Mouse (Mus musculus): ENCODE results near the gene Smurf1.

Smurf1 gene

GRCm38 (mm10) chr5:144918204-144918603 is 47.4 kb downstream of the Smurf1 start:
- TF ChIP-seq POU5F1 (IDR thresholded peaks at IDR 0.05; ENCODE audit: borderline replicate concordance, low read length) (no peak), NANOG (IDR thresholded peaks at IDR 0.05; ENCODE audit: borderline replicate concordance, low read length) (no peak), CTCF (conservative IDR thresholded peaks at IDR 0.05; ENCODE audit: low read length) (no peak)
- peaks cover 88% of the 10 kb centered on the region for H3K4me1 ChIP-seq (replicated peaks; ENCODE audit: low read depth, low read length)

GRCm38 (mm10) chr5:144917172-144917571 is 48.5 kb downstream of the Smurf1 start:
- Histone ChIP-seq H3K36me3 (ENCODE audit: insufficient read depth, low read length) (no peaks in the 10 kb centered on the region), H3K27me3 (ENCODE audit: insufficient read depth, low read length) (no peaks in the 10 kb centered on the region), H3K4me1 (replicated peaks; ENCODE audit: low read depth, low read length) (peaks cover 88% of the 10 kb centered on the region), H3K4me3 (replicated peaks; ENCODE audit: low read length) (no peak overlapping the region), H3K9me3 (ENCODE audit: low read length) (no peaks in the 10 kb centered on the region)
- TF ChIP-seq POU5F1 (IDR thresholded peaks at IDR 0.05; ENCODE audit: borderline replicate concordance, low read length) (no peak), NANOG (IDR thresholded peaks at IDR 0.05; ENCODE audit: borderline replicate concordance, low read length) (no peak), CTCF (conservative IDR thresholded peaks at IDR 0.05; ENCODE audit: low read length) (no peak)

More at GRCm38 (mm10) chr5:144918204-144918603, 47.4 kb downstream of the Smurf1 start:
- H3K27me3 ChIP-seq (ENCODE audit: insufficient read depth, low read length) = no peaks in the 10 kb centered on the region
- H3K36me3 ChIP-seq (ENCODE audit: insufficient read depth, low read length) = no peaks in the 10 kb centered on the region
- H3K4me3 ChIP-seq (replicated peaks; ENCODE audit: low read length) = no peak overlapping the region
- H3K9me3 ChIP-seq (ENCODE audit: low read length) = no peaks in the 10 kb centered on the region

DNA sequence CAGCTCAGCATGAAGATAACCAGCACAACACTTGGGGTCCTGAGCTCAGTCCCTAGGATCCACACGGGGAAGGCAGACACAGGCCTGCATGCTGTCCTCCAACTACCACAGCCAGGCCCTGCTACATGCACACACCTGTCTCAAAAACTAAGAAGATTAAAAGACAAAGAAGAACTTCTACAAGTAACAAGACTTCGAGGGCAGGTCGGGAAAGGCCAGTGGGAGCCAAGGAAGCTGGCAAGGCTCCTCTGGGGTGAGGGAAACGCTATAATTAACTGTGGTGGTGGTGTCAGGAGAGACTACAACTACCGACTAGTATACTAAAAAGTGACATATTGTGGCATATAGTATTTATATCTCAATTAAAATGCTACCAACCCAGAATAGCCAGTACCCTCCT is 49.8 kb downstream of the Smurf1 start:
- H3K27me3 ChIP-seq (ENCODE audit: insufficient read depth, low read length) = no peaks in the 10 kb centered on the region
- TF ChIP-seq POU5F1 (IDR thresholded peaks at IDR 0.05; ENCODE audit: borderline replicate concordance, low read length) (no peak), NANOG (IDR thresholded peaks at IDR 0.05; ENCODE audit: borderline replicate concordance, low read length) (no peak), CTCF (conservative IDR thresholded peaks at IDR 0.05; ENCODE audit: low read length) (no peak)
- H3K9me3 ChIP-seq (ENCODE audit: low read length) = no peaks in the 10 kb centered on the region
- no peak overlapping the region for H3K4me3 ChIP-seq (replicated peaks; ENCODE audit: low read length)
- H3K36me3 ChIP-seq (ENCODE audit: insufficient read depth, low read length) = no peaks in the 10 kb centered on the region
- H3K4me1 ChIP-seq (replicated peaks; ENCODE audit: low read depth, low read length) = peaks cover 90% of the 10 kb centered on the region

DNA sequence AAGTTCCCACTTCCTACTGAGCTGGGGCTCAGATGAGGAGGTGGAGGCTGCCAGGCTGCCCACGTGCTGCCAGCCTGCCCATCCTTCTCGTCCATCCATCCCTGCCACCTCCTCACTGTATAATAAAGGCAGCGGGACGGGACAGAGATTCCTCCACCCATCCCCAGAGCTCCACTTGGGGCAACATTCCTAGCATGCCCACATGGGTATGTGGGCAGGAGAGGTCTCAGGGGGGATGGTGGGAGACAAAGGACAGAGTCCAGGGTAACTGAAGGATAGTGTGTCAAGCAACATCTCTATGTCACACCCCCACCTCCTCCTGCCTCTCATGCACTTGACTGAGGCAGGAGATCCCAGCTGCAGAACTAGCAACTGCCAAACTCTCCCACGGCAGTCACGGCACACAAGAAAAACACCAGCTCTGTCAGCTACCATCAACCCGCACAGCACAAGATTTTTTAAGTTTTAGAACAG is 51.2 kb downstream of the Smurf1 start:
- no peaks in the 10 kb centered on the region for H3K27me3 ChIP-seq (ENCODE audit: insufficient read depth, low read length)
- H3K4me1 ChIP-seq (replicated peaks; ENCODE audit: low read depth, low read length) = peaks cover 92% of the 10 kb centered on the region
- H3K4me3 ChIP-seq (replicated peaks; ENCODE audit: low read length) = peak overlapping the region; percentile 39; the same call in 1 of the 2 replicates
- H3K36me3 ChIP-seq (ENCODE audit: insufficient read depth, low read length) = no peaks in the 10 kb centered on the region
- no peaks in the 10 kb centered on the region for H3K9me3 ChIP-seq (ENCODE audit: low read length)
- TF ChIP-seq NANOG (IDR thresholded peaks at IDR 0.05; ENCODE audit: borderline replicate concordance, low read length) = no peak
- TF ChIP-seq POU5F1 (IDR thresholded peaks at IDR 0.05; ENCODE audit: borderline replicate concordance, low read length) = no peak
- TF ChIP-seq CTCF (conservative IDR thresholded peaks at IDR 0.05; ENCODE audit: low read length) = no peak

DNA sequence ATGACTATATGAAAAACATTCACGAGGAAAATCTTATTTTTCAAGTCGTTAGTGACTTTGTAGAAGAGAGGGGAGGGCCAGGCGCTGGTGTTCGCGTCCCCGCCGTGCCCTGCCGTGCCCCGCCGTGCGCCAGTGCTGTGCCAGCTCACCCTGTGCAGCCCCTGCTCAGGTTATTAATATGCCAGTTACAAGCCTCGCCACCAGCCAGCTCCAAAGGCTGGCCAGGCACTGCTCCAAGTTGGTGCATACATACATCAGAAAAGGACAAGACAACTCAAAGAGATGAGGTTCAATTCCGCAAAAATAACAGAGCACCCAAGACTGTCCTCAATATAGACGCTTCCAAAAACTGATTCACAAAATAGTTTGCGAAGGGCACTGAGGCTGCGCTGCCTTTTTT is 51.7 kb downstream of the Smurf1 start:
- no peak for TF ChIP-seq CTCF (conservative IDR thresholded peaks at IDR 0.05; ENCODE audit: low read length)
- no peak for TF ChIP-seq NANOG (IDR thresholded peaks at IDR 0.05; ENCODE audit: borderline replicate concordance, low read length)
- TF ChIP-seq POU5F1 (IDR thresholded peaks at IDR 0.05; ENCODE audit: borderline replicate concordance, low read length) = no peak
- Histone ChIP-seq H3K36me3 (ENCODE audit: insufficient read depth, low read length) (no peaks in the 10 kb centered on the region), H3K27me3 (ENCODE audit: insufficient read depth, low read length) (no peaks in the 10 kb centered on the region), H3K4me3 (replicated peaks; ENCODE audit: low read length) (peak overlapping the region; percentile 46), H3K9me3 (ENCODE audit: low read length) (no peaks in the 10 kb centered on the region), H3K4me1 (replicated peaks; ENCODE audit: low read depth, low read length) (peaks cover 92% of the 10 kb centered on the region)

DNA sequence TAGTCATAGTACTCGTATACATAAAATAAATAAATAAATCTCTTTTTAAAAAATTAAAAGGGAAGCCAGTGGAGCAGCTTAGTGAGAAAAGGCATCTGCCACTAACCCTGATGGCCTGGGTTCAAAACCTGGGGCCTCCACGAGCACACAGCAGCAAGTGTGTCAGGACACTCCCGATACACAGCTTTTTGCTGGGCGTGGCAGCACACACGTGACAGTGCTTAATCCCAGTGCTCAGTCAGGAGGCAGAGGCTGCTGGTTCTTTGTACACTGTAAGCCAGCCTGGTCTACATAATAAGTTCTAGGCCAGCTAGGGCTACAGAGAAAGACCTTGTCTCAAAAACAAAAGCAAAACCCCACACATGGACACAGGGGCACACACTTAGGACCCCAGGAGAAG is 52.3 kb downstream of the Smurf1 start:
- Histone ChIP-seq H3K9me3 (ENCODE audit: low read length) (no peaks in the 10 kb centered on the region), H3K4me3 (replicated peaks; ENCODE audit: low read length) (peak overlapping the region; percentile 32; the same call in 1 of the 2 replicates), H3K36me3 (ENCODE audit: insufficient read depth, low read length) (no peaks in the 10 kb centered on the region), H3K27me3 (ENCODE audit: insufficient read depth, low read length) (no peaks in the 10 kb centered on the region), H3K4me1 (replicated peaks; ENCODE audit: low read depth, low read length) (peaks cover 92% of the 10 kb centered on the region)
- TF ChIP-seq CTCF (conservative IDR thresholded peaks at IDR 0.05; ENCODE audit: low read length) = no peak
- no peak for TF ChIP-seq NANOG (IDR thresholded peaks at IDR 0.05; ENCODE audit: borderline replicate concordance, low read length)

DNA sequence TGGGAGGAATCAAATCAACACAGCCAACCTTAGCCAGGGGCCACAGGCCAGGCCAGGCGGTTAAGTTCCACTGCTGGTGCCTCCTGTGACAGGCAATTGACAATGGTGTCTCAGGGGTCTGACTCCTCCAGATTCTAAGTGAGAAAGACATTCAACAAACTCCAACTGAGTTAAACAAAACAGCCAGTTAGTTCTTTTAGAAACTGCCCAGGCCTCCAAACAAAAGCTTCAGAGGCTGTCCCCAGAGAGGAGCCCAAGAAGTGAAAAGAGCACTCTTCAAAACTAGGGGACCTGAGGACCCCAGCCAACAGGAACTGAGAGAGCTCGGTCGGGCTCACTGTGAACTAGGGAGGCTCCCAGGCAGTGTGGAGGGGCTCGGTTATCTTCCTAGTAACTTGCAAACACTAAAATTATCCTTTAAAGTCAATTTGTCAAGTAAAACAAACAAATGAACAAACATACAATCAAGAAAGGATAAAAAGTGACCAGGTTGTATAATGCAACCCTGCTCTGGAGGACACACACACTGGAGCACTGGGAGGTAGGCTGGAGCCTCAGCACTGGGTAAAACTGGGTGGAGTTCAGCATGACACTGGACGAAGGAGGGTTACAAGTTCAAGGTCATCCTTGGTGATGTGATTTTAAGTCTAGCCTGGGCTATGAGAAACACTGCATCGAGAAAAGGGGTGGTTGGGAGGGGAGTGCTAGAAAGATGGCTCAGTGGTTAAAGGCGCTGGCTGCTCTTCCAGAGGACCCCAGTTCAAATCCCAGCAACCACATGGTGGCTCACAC is 52.9 kb downstream of the Smurf1 start:
- Histone ChIP-seq H3K9me3 (ENCODE audit: low read length) (no peaks in the 10 kb centered on the region), H3K36me3 (ENCODE audit: insufficient read depth, low read length) (no peaks in the 10 kb centered on the region), H3K4me1 (replicated peaks; ENCODE audit: low read depth, low read length) (peaks cover 92% of the 10 kb centered on the region), H3K4me3 (replicated peaks; ENCODE audit: low read length) (no peak overlapping the region), H3K27me3 (ENCODE audit: insufficient read depth, low read length) (no peaks in the 10 kb centered on the region)
- TF ChIP-seq NANOG (IDR thresholded peaks at IDR 0.05; ENCODE audit: borderline replicate concordance, low read length) (no peak), CTCF (conservative IDR thresholded peaks at IDR 0.05; ENCODE audit: low read length) (no peak), POU5F1 (IDR thresholded peaks at IDR 0.05; ENCODE audit: borderline replicate concordance, low read length) (no peak)

GRCm38 (mm10) chr5:144909521-144909920 is 56.1 kb downstream of the Smurf1 start:
- H3K4me1 ChIP-seq (replicated peaks; ENCODE audit: low read depth, low read length) = peaks cover 88% of the 10 kb centered on the region
- H3K4me3 ChIP-seq (replicated peaks; ENCODE audit: low read length) = no peak overlapping the region
- no peaks in the 10 kb centered on the region for H3K27me3 ChIP-seq (ENCODE audit: insufficient read depth, low read length)
- TF ChIP-seq CTCF (conservative IDR thresholded peaks at IDR 0.05; ENCODE audit: low read length) (no peak), POU5F1 (IDR thresholded peaks at IDR 0.05; ENCODE audit: borderline replicate concordance, low read length) (no peak), NANOG (IDR thresholded peaks at IDR 0.05; ENCODE audit: borderline replicate concordance, low read length) (no peak)
- no peaks in the 10 kb centered on the region for H3K9me3 ChIP-seq (ENCODE audit: low read length)
- 0 out of 2 replicates have a peak, but pooled peaks cover 5% of the 10 kb centered on the region for H3K36me3 ChIP-seq (ENCODE audit: insufficient read depth, low read length)
